Mouse (Mus musculus) gastrocnemius, postnatal 14 days (tissue): ENCODE data around the gene Sept9. TPM values are rescaled to one million over a fixed set of nuclear protein-coding genes. Genes with fewer than 3 reads are reported as not detected.
A peak's percentile ranks its signal among the peaks of the same experiment; 100 is the strongest.

Experiments used
- DNase-seq: peaks from one replicate; pipeline ENCODE4 v3.0.0; 2021; ENCODE audit warnings: mixed read lengths
- intact Hi-C: fragments of 180-260 bp; cut with DNase I; formaldehyde crosslinking; loops from one replicate; pipeline ENCODE4 v1.15.1; 2025; ENCODE audit warnings: low total_unique reads
- total RNA-seq, 2 experiments: library from RNA; stranded (reverse); gene quantifications; 2 replicates each; pipeline ENCODE4 v1.2.3; 2021

Sept9 gene
- total RNA-seq, 2 experiments from 2014 or later, result 27.2 to 34.0 TPM

GRCm38 (mm10) chr11:117344339-117345021, 145.0 kb downstream of the Sept9 start:
- intact Hi-C loops, result no loop called here
- DNase-seq, result no peak

GRCm38 (mm10) chr11:117345022-117345765, 145.7 kb downstream of the Sept9 start:
- intact Hi-C loops, result no loop called here
- DNase-seq, result no peak

GRCm38 (mm10) chr11:117347256-117347655, 147.8 kb downstream of the Sept9 start:
- intact Hi-C loops, result no loop called here
- DNase-seq, result no peak

GRCm38 (mm10) chr11:117348429-117349103, 149.1 kb downstream of the Sept9 start:
- no peak for DNase-seq
- intact Hi-C loops, result no loop called here

GRCm38 (mm10) chr11:117349429-117350363, 150.2 kb downstream of the Sept9 start:
- no peak for DNase-seq
- intact Hi-C loops, result no loop called here

GRCm38 (mm10) chr11:117350462-117351222, 151.2 kb downstream of the Sept9 start:
- DNase-seq, result no peak
- intact Hi-C loops, result no loop called here

GRCm38 (mm10) chr11:117353126-117353525, 153.7 kb downstream of the Sept9 start:
- intact Hi-C loops, result no loop called here
- no peak for DNase-seq

GRCm38 (mm10) chr11:117354107-117354506, 154.6 kb downstream of the Sept9 start:
- DNase-seq, result peak; percentile 77
- intact Hi-C loops, result no loop called here

GRCm38 (mm10) chr11:117356937-117357336, 157.5 kb downstream of the Sept9 start:
- intact Hi-C loops, result loop anchor here (5.0 kb wide), 1 partner anchor 45 kb away; no protein-coding TSS in a partner anchor

GRCm38 (mm10) chr11:117357916-117358639, 158.6 kb downstream of the Sept9 start:
- intact Hi-C loops, result loop anchor here (5.0 kb wide), 1 partner anchor 46 kb away; no protein-coding TSS in a partner anchor
- DNase-seq, result peak; percentile 93

More at GRCm38 (mm10) chr11:117356937-117357336, 157.5 kb downstream of the Sept9 start:
- no peak for DNase-seq

GRCm38 (mm10) chr11:117359161-117359560, 159.7 kb downstream of the Sept9 start:
- intact Hi-C loops, result loop anchor here (5.0 kb wide), 1 partner anchor 47 kb away; no protein-coding TSS in a partner anchor
- no peak for DNase-seq

- peak; percentile 61 for DNase-seq
- intact Hi-C loops, result loop anchor here (2.0 to 5.0 kb wide), 3 partner anchors 48 to 288 kb away; no protein-coding TSS in a partner anchor
Measured at GRCm38 (mm10) chr11:117359870-117360269, 160.4 kb downstream of the Sept9 start.

- intact Hi-C loops, result loop anchor here (2.0 to 5.0 kb wide), 2 partner anchors 124 to 288 kb away; no protein-coding TSS in a partner anchor
- DNase-seq, result no peak
Measured at GRCm38 (mm10) chr11:117360561-117360960, 161.1 kb downstream of the Sept9 start.

- intact Hi-C loops, result loop anchor here (5.0 kb wide), 1 partner anchor 290 kb away; no protein-coding TSS in a partner anchor
- DNase-seq, result no peak
Measured at GRCm38 (mm10) chr11:117362307-117362706, 162.8 kb downstream of the Sept9 start.

GRCm38 (mm10) chr11:117363918-117364317, 164.5 kb downstream of the Sept9 start:
- intact Hi-C loops, result loop anchor here (5.0 kb wide), 1 partner anchor 292 kb away; no protein-coding TSS in a partner anchor
- no peak for DNase-seq

- DNase-seq, result no peak
- intact Hi-C loops, result no loop called here
Measured at GRCm38 (mm10) chr11:117366426-117366825, 167.0 kb downstream of the Sept9 start.

- intact Hi-C loops, result no loop called here
- DNase-seq, result no peak
Measured at GRCm38 (mm10) chr11:117366861-117367357, 167.4 kb downstream of the Sept9 start.
